Mouse (Mus musculus) left cerebral cortex, postnatal 14 days (tissue): ENCODE measurements at regions not wholly inside any gene's neighbourhood (a gene's known extent, or its start where the extent isn't known, plus 50 kb on each side); places are given as distances from the start of the nearest gene placed in this dataset.

Experiments used
- DNase-seq, 2 experiments: peaks; one replicate each; pipeline ENCODE4 v3.0.0; 2021 to 2022; ENCODE audit warnings: low spot score in 2 of 2, mixed read lengths in 1 of 2
- intact Hi-C: fragments of 180-260 bp; cut with DNase I; formaldehyde crosslinking; loops from one replicate; pipeline ENCODE4 v1.15.1; 2025

GRCm38 (mm10) chr8:126678004-126678751 is 84.4 kb upstream of the Irf2bp2 start:
- intact Hi-C loops = no loop called here
- no peak for DNase-seq

GRCm38 (mm10) chr8:126675153-126675552 is 81.4 kb upstream of the Irf2bp2 start:
- peak in 1 of 2 experiments; percentile 51 for DNase-seq
- intact Hi-C loops = no loop called here

GRCm38 (mm10) chr8:126673038-126673740 is 79.4 kb upstream of the Irf2bp2 start:
- intact Hi-C loops = no loop called here
- DNase-seq = no peak

GRCm38 (mm10) chr8:126671594-126671993 is 77.8 kb upstream of the Irf2bp2 start:
- intact Hi-C loops = no loop called here
- DNase-seq = no peak

GRCm38 (mm10) chr8:126669919-126670318 is 76.1 kb upstream of the Irf2bp2 start:
- intact Hi-C loops = loop anchor here (5.0 to 10.0 kb wide), 4 partner anchors 145 to 242 kb away; no protein-coding TSS in a partner anchor
- DNase-seq = no peak

GRCm38 (mm10) chr8:126669154-126669553 is 75.4 kb upstream of the Irf2bp2 start:
- no peak for DNase-seq
- intact Hi-C loops = loop anchor here (5.0 to 10.0 kb wide), 4 partner anchors 144 to 243 kb away; no protein-coding TSS in a partner anchor

- intact Hi-C loops = loop anchor here (5.0 to 10.0 kb wide), 4 partner anchors 144 to 244 kb away; no protein-coding TSS in a partner anchor
- DNase-seq = peak in 1 of 2 experiments; percentile 22
Measured at GRCm38 (mm10) chr8:126668657-126669025, 74.9 kb upstream of the Irf2bp2 start.

GRCm38 (mm10) chr8:126667721-126668656 is 74.2 kb upstream of the Irf2bp2 start:
- peak; percentile 67 to 90 for DNase-seq
- intact Hi-C loops = loop anchor here (5.0 to 10.0 kb wide), 4 partner anchors 143 to 244 kb away; no protein-coding TSS in a partner anchor

GRCm38 (mm10) chr8:126667086-126667720 is 73.4 kb upstream of the Irf2bp2 start:
- intact Hi-C loops = loop anchor here (5.0 to 10.0 kb wide), 4 partner anchors 142 to 245 kb away; no protein-coding TSS in a partner anchor
- DNase-seq = peak; percentile 30 to 44

- intact Hi-C loops = loop anchor here (1.0 to 10.0 kb wide), 5 partner anchors 70 to 246 kb away; no protein-coding TSS in a partner anchor
- DNase-seq = peak; percentile 100
Measured at GRCm38 (mm10) chr8:126666327-126667085, 72.7 kb upstream of the Irf2bp2 start.

- intact Hi-C loops = loop anchor here (1.0 to 10.0 kb wide), 5 partner anchors 71 to 247 kb away; no protein-coding TSS in a partner anchor
- DNase-seq = peak; percentile 70 to 73
Measured at GRCm38 (mm10) chr8:126665581-126666241, 71.9 kb upstream of the Irf2bp2 start.

- no peak for DNase-seq
- intact Hi-C loops = loop anchor here (1.0 to 10.0 kb wide), 5 partner anchors 71 to 247 kb away; no protein-coding TSS in a partner anchor
Measured at GRCm38 (mm10) chr8:126664891-126665290, 71.1 kb upstream of the Irf2bp2 start.

- intact Hi-C loops = loop anchor here (10.0 kb wide), 1 partner anchor 138 kb away; no protein-coding TSS in a partner anchor
- peak; percentile 37 to 81 for DNase-seq
Measured at GRCm38 (mm10) chr8:126662797-126663784, 69.3 kb upstream of the Irf2bp2 start.

- intact Hi-C loops = loop anchor here (10.0 kb wide), 1 partner anchor 137 kb away; no protein-coding TSS in a partner anchor
- DNase-seq = no peak
Measured at GRCm38 (mm10) chr8:126662151-126662550, 68.4 kb upstream of the Irf2bp2 start.

- no peak for DNase-seq
- intact Hi-C loops = loop anchor here (10.0 kb wide), 1 partner anchor 137 kb away; no protein-coding TSS in a partner anchor
Measured at GRCm38 (mm10) chr8:126661511-126662142, 67.8 kb upstream of the Irf2bp2 start.
